Mouse (Mus musculus): ENCODE data around the gene Hp1bp3.

Hp1bp3 gene

DNA sequence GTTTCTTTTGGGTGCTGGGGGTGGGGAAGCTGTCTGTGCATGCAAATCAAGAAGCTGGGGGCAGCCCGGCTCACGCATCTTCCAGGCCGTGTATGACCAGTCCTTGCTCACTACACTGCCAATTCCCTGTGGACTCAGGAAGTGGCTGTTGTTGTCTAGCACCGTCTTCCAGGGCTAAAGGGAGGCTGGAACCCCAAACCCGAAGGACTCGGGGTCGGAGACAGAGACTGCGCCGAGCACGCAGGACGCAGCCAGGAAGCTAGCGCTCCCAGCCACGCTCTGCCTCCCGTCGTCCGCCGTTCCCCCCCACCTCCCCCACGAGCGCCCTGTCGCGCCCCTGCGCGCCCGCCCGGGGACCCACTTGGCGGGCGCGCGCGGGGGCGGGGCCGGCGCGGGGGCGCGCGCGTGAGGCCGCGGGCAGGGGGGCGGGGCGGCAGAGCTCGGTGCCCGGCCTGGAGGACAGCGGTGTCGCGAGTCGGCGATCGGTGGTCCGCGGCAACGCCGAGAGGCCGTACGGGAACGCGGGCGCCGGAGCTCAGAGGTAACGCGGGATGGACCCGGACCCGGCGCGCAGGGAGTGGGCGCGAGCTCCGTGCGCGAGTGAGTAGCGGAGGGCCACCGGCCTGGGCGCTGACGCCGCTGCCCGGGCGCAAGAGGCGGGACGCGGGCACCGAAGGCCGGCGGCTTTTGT, at the start of gene Hp1bp3:
Gene Hp1bp3, plus strand, starts transcription at position 97 of the 691 bp plus-strand sequence.
- DNase-seq (ENCODE audit: low read depth in 1 of 2, low spot score in 2 of 2): peak; percentile 3 to 14

DNA sequence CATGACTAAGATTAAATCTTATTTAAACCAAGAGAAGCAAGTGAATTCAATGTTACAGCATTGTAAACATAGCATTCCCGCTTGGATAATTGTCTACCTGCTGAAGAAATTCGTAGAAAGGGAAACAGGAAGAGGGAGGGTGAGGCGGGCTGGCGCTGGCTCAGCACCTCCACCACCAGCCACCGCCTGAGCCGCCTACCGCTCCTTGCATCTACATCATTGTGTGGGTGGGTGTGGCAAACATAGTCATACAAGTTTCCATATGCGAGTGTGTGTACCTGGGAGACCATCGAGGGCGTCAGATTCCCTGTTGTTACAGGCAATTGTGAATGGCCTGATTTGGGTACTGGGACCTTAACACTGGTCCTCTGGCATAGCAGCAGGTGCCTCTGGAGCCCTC, 49.6 kb upstream of the Hp1bp3 start:
- DNase-seq (ENCODE audit: low read depth in 1 of 2, low spot score in 2 of 2): no peak

GRCm38 (mm10) chr4:138168162-138168561, 47.9 kb upstream of the Hp1bp3 start:
- DNase-seq (ENCODE audit: low read depth in 1 of 2, low spot score in 2 of 2): no peak

GRCm38 (mm10) chr4:138169420-138169819, 46.7 kb upstream of the Hp1bp3 start:
- DNase-seq (ENCODE audit: low read depth in 1 of 2, low spot score in 2 of 2): no peak

GRCm38 (mm10) chr4:138172686-138173085, 43.4 kb upstream of the Hp1bp3 start:
- DNase-seq (ENCODE audit: low read depth in 1 of 2, low spot score in 2 of 2): no peak

DNA sequence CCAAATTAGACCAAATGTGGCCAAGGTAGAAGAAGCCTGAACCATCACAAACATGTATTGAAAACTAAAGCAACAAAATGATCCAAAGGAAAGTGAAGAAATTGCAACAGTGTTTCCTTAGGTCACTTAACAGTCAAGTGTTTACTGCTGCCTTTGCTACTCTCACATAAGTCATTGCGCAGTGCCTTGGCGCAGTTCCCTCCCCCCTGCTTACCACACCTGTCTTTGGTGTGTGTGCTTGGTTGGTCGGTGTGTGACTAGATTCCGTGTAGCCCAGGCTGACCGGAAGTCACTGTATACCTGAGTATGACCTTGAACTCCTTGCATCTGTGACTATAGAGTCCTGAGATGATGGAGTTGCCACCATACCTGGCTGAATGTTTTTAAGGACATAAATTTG, 36.7 kb upstream of the Hp1bp3 start:
- no peak for DNase-seq (ENCODE audit: low read depth in 1 of 2, low spot score in 2 of 2)

GRCm38 (mm10) chr4:138180719-138181118, 35.4 kb upstream of the Hp1bp3 start:
- DNase-seq (ENCODE audit: low read depth in 1 of 2, low spot score in 2 of 2): no peak

DNA sequence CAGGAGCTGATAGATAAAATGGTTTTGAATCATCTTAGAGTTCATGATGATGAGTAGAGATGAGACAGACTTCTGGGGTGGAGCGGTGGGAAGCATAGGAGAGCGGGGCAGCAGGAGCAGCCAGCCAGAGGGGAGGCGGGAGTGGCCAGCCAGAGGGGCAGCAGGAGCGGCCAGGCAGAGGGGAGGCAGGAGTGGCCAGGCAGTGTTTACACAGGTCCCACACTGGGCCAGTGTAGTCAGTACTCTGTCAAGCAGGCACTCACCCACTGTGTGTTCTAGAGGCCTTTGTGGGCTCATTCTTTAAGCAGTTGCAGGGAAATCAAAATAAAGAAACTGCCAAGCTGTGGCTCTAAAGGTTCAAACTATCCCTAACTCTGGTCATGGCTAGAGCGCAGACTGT, 32.0 kb upstream of the Hp1bp3 start:
- DNase-seq (ENCODE audit: low read depth in 1 of 2, low spot score in 2 of 2): no peak

- no peak for DNase-seq (ENCODE audit: low read depth in 1 of 2, low spot score in 2 of 2)
These were observed 31.5 kb upstream of the Hp1bp3 start for GRCm38 (mm10) chr4:138184573-138184981.

- no peak for DNase-seq (ENCODE audit: low read depth in 1 of 2, low spot score in 2 of 2)
These were observed 30.1 kb upstream of the Hp1bp3 start for GRCm38 (mm10) chr4:138185961-138186360.

DNA sequence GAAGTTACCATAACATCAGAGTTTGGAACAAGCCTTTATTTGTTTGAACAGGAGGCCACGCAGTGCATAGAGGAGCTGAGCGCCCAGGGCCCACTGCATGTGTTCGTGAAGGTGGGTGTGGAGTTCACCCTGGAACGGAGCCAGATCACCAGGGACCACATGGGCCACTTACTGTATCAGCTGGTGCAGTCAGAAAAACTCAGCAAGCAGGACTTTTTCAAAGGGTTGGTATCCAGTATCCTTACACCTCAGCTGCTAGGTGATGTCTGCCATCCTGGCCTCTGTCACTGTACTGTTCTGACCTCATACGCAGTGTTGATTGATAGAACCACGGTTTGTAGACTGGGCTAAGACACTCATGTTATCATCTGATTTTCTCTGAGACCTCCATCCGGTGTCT, 28.1 kb upstream of the Hp1bp3 start:
- no peak for DNase-seq (ENCODE audit: low read depth in 1 of 2, low spot score in 2 of 2)

DNA sequence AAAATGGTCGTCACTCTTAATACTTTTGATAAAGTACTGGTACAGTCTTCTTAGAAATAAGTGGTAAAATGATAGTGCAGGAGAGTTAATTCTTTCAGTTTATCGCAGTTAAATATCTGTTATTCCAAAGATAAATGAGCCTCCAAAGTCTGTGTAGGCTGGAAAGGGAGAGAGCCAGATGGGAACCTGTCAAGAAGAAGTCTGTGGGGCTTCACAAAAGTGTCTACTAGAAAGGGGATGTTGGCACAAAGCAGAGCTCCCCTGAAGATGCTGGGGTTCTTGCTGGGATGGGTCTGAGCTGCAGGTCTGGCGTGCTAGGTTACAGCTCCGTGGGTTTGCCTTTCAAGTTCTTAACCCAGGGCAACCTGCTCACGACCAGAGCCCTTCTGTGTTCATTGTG, 23.5 kb upstream of the Hp1bp3 start:
- DNase-seq (ENCODE audit: low read depth in 1 of 2, low spot score in 2 of 2): no peak

- no peak for DNase-seq (ENCODE audit: low read depth in 1 of 2, low spot score in 2 of 2)
These were observed 15.3 kb upstream of the Hp1bp3 start for GRCm38 (mm10) chr4:138200769-138201168.

DNA sequence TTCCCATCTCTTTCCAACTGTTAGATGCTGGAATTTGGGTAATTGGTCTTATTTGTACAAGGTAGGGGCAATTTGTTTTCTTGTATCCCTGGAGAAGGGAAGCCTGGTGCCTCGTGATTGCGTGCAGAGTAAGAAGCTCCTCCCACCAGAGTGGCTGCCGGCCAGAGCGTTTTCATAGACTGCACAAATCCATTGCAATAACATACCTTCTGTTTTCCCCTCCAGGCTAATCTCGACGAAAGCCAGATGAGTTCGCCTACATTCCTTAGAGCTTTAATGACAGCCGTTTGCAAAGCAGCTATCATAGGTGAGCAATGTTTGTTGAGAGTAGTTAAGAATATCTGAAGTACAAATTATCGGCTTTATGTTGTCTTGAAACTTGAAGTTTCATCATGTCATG, 14.4 kb upstream of the Hp1bp3 start:
- no peak for DNase-seq (ENCODE audit: low read depth in 1 of 2, low spot score in 2 of 2)

- DNase-seq (ENCODE audit: low read depth in 1 of 2, low spot score in 2 of 2): no peak
These were observed 6.0 kb upstream of the Hp1bp3 start for GRCm38 (mm10) chr4:138210116-138210515.

- DNase-seq (ENCODE audit: low read depth in 1 of 2, low spot score in 2 of 2): no peak
These were observed 2.2 kb upstream of the Hp1bp3 start for GRCm38 (mm10) chr4:138213861-138214260.

GRCm38 (mm10) chr4:138215671-138216199, 361 bp upstream of the Hp1bp3 start:
- no peak for DNase-seq (ENCODE audit: low read depth in 1 of 2, low spot score in 2 of 2)

DNA sequence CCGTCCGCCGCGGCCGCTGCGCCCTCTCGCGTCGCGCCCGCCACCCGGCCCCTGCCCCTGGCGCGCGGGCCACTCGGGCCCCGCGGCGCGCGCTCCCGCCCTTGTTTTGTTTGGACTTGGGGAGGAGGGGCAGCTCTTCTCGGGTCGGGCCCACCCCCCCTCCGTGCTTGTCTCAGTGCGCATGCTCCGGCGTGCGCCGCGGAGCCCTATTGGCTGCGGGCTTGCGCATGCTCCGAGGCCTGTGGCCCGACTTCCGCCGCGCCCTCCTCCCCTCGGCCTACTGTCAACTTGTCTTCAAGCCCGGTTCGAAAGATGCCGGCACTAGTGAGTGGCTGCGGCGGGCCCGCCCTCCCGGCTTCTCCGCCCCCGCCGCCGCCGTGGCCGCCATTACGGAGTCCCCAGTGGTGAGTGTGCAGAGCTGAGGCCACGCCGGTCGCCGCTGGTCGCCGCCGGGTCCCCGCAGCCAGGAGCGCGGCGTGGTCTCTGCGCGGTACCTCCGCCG, 846 bp downstream of the Hp1bp3 start:
- DNase-seq (ENCODE audit: low read depth in 1 of 2, low spot score in 2 of 2): peak; percentile 87 to 94

DNA sequence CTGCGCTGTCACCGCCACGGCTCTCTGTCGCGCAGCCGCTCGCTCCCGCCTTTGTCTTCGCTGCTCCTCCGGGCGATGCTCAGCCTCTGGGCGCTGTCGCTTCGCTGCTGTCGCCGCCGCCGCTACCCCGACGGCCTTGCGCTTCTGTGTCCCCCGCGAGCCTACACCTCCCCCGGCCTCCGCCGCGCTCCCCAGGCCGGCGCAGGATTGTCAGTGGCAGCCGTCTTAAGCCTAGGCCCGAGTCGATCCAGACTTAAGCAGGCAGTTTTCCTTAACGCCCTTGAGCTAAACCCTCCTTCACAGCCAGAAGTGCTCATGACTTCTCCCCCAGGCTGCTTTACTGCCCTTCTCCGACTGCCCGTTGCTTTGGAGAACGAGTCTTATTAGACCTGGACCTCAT, 1.3 kb downstream of the Hp1bp3 start:
- peak; percentile 1 to 15 for DNase-seq (ENCODE audit: low read depth in 1 of 2, low spot score in 2 of 2)

- DNase-seq (ENCODE audit: low read depth in 1 of 2, low spot score in 2 of 2): no peak
These were observed 2.0 kb downstream of the Hp1bp3 start for GRCm38 (mm10) chr4:138217951-138218685.

- no peak for DNase-seq (ENCODE audit: low read depth in 1 of 2, low spot score in 2 of 2)
These were observed 3.2 kb downstream of the Hp1bp3 start for GRCm38 (mm10) chr4:138219331-138219730.

DNA sequence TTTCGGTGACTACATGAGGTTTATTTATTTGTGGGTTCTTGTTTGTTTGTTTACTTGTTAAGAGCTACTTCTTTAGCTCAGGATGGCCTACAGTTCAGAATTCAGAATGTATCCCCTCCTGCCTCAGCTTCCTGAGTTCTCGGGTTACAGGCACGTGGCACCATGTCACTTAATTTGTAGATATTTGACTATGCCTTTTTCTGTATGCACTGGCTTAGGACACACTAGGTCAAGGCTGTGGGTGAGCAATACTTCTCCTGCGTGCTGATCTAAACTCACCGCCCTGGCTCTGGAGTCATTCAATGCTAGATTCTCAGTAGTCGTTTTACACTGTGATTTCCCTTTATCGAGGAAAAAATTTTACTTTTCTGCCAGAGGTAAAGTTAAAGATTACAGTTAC, 4.7 kb downstream of the Hp1bp3 start:
- no peak for DNase-seq (ENCODE audit: low read depth in 1 of 2, low spot score in 2 of 2)

Measured in monocyte, adult 2 months (primary cell).